Mouse (Mus musculus) kidney, postnatal 0 days (tissue): ENCODE data around the gene Syt15. TPM values are rescaled to one million over a fixed set of nuclear protein-coding genes. Genes with fewer than 3 reads are reported as not detected.

ENCODE experiments used
- ATAC-seq: fragments of 200-750 bp; cut with Nextera tagmentation; replicated peaks from 2 replicates; pipeline ENCODE4 v1.8.0; 2017; ENCODE audit warnings: low read depth, moderate number of reproducible peaks, moderate TSS enrichment, moderate library complexity; ENCODE audit not compliant: low FRiP score
- DNase-seq: peaks from one replicate; pipeline ENCODE4 v3.0.0-alpha.2; 2016; ENCODE audit warnings: low spot score
- H3K27ac ChIP-seq: fragments of 300-500 bp; sonication (generic); 2 replicates; pipeline ENCODE4 v1.5.1; 2014; ENCODE audit warnings: mild to moderate bottlenecking
- H3K27me3 ChIP-seq: fragments of 300-500 bp; sonication (generic); 2 replicates; pipeline ENCODE4 v1.6.1; 2014; ENCODE audit warnings: low read length, mixed read lengths; ENCODE audit not compliant: insufficient read depth
- H3K36me3 ChIP-seq: fragments of 300-500 bp; sonication (generic); 2 replicates; pipeline ENCODE4 v1.6.1; 2014; ENCODE audit warnings: low read length, mixed read lengths; ENCODE audit not compliant: insufficient read depth
- H3K4me1 ChIP-seq: fragments of 300-500 bp; sonication (generic); replicated peaks from 2 replicates; pipeline ENCODE4 v1.6.1; 2014; ENCODE audit warnings: antibody characterized with exemption, low read length, mixed read lengths; ENCODE audit not compliant: insufficient read depth
- H3K4me2 ChIP-seq: fragments of 300-500 bp; sonication (generic); 2 replicates; pipeline ENCODE4 v1.6.1; 2014; ENCODE audit warnings: mild to moderate bottlenecking, low read length, moderate library complexity, mixed read lengths
- H3K4me3 ChIP-seq: fragments of 300-500 bp; sonication (generic); replicated peaks from 2 replicates; pipeline ENCODE4 v1.5.1; 2014; ENCODE audit warnings: low read depth, low read length
- H3K9ac ChIP-seq: fragments of 300-500 bp; sonication (generic); 2 replicates; pipeline ENCODE4 v1.6.1; 2014; ENCODE audit warnings: low read depth, low read length
- H3K9me3 ChIP-seq: fragments of 300-500 bp; sonication (generic); replicated peaks from 2 replicates; pipeline ENCODE4 v1.6.1; 2016; ENCODE audit warnings: low read length, inconsistent platforms, mixed read lengths
- CTCF ChIP-seq: IDR thresholded peaks from 2 replicates; pipeline ENCODE4 v1.5.1; 2016; ENCODE audit warnings: antibody characterized with exemption, low read depth, mild to moderate bottlenecking, moderate library complexity
- WGBS: fragments of 180-500 bp; shearing (Covaris S2); extraction: QIAGEN DNeasy Blood & Tissue Kit; methylation state at CpG from one replicate; pipeline ENCODE4 v1.1.7; 2014; 5-methylcytosine and 5-hydroxymethylcytosine counted together
- polyA plus RNA-seq: library from polyadenylated mRNA; unstranded; fragments of >200 nt; fragmentation: Nextera tagmentation; extraction: Ambion mirVana; gene quantifications from 2 replicates; pipeline ENCODE4 v1.2.1, GENCODE M21; 2015

The Syt15 gene
- polyA plus RNA-seq, 1 experiment from 2014 or later = 0.76 TPM

DNA sequence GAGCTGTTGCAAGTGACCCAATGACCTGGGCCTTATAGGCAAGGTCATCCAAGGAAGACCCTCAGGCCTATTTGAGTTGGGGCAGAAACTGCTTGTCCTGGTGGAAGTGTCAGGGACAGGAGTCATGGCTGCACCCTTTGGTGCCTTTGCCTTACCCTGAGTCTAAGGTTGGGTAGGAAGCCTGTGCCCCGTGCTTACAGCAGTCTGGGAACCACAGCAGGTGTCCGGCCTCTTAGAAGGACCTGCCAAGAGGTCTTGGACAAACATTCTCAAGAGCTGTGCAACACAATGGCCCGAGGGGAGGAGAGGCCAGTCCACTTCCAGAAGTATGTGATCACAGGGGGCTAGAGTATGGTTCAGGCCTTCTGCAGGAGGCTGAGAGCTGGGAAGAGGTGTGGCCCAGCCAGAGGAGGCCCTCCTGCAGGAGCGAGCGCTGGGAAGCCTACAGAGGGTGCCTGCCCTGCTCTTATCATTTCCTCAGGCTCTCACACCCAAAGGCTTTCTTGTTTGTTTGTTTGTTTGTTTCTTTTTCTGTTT is 4.0 kb downstream of the Syt15 start:
- no peaks in the 10 kb centered on the region for H3K36me3 ChIP-seq
- no peak overlapping the region for H3K4me3 ChIP-seq
- H3K27ac ChIP-seq = no peak overlapping the region
- H3K4me2 ChIP-seq = no peak overlapping the region
- H3K4me1 ChIP-seq = peaks cover 6% of the 10 kb centered on the region
- TF ChIP-seq CTCF = no peak
- H3K27me3 ChIP-seq = peaks cover 11% of the 10 kb centered on the region
- no peaks in the 10 kb centered on the region for H3K9me3 ChIP-seq
- no peak for DNase-seq
- 73% methylated on average over 5 of the region's 5 CpGs for WGBS
- no peak for ATAC-seq
- no peak overlapping the region for H3K9ac ChIP-seq

DNA sequence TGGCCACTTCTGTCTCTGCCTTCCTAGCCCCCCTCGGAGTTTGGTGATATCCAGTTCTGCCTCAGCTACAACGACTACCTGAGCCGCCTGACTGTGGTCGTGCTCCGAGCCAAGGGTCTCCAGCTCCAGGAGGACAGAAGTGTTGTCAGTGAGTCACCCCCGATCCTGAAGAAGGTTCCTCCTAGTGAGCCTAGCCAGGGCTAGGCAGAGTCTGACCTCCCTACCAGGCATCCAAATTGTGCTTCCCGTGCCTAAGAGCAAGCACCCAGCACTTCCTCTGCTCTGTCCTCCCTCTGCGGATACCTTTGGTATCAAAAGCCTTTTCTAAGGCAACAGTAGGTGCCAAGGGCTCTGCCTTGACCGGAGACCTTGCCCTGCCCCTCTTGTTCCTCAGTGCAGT is 6.6 kb downstream of the Syt15 start:
- WGBS = 83% methylated on average over 9 of the region's 9 CpGs
- H3K9me3 ChIP-seq = no peaks in the 10 kb centered on the region
- no peaks in the 10 kb centered on the region for H3K36me3 ChIP-seq
- no peak for TF ChIP-seq CTCF
- no peak overlapping the region for H3K9ac ChIP-seq
- DNase-seq (no peak), ATAC-seq (no peak)
- H3K4me3 ChIP-seq = no peak overlapping the region
- peaks cover 1% of the 10 kb centered on the region; the same call in 1 of the 2 replicates for H3K27me3 ChIP-seq
- no peak overlapping the region for H3K27ac ChIP-seq
- H3K4me2 ChIP-seq = no peak overlapping the region
- no peaks in the 10 kb centered on the region for H3K4me1 ChIP-seq

DNA sequence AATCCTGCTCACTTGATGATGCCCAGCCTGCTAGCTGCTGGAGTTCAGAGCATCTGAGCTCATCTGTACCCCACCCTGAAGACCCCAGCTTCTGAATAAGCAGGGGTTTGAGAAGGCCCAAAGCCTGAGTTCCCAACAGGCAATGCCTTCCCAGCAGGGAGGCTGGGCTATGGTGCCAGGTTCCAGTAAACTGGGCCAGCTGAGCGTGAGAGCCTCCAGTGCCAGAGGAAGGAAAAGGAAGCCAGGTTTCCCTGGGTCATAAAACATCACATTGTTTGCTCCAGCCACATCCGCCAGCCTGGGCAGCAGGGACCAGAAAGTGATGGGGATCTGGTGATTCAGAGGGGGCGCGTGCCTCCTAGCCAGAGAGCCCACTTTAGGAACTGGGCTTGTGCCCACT is 7.2 kb downstream of the Syt15 start:
- Histone ChIP-seq H3K4me2 (no peak overlapping the region), H3K36me3 (no peaks in the 10 kb centered on the region), H3K4me3 (no peak overlapping the region), H3K27ac (no peak overlapping the region), H3K4me1 (no peaks in the 10 kb centered on the region), H3K9me3 (no peaks in the 10 kb centered on the region), H3K27me3 (no peaks in the 10 kb centered on the region), H3K9ac (no peak overlapping the region)
- ATAC-seq (no peak), DNase-seq (peak; percentile 20)
- no peak for TF ChIP-seq CTCF
- WGBS = 58% methylated on average over 4 of the region's 4 CpGs

DNA sequence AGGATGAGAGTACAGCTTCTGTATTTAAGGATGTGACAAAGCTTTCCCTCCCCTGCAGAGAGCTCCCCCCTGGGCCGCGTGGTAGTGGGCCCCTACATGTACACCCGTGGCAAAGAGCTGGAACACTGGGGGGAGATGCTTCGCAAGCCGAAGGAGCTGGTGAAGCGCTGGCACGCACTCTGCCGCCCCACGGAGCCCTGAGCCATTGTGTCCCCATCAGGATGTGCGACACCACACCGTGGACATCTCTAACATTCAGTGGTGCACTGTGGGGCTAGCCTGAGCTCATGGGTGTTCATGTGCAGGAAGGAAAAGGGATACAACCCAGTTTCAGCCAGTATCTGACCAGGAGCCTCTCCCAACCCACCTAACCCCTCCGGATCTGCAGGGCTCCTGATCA is 8.6 kb downstream of the Syt15 start:
- ATAC-seq (no peak), DNase-seq (no peak)
- Histone ChIP-seq H3K36me3 (no peaks in the 10 kb centered on the region), H3K27ac (no peak overlapping the region), H3K9ac (no peak overlapping the region), H3K4me3 (no peak overlapping the region), H3K4me1 (no peaks in the 10 kb centered on the region), H3K27me3 (no peaks in the 10 kb centered on the region), H3K4me2 (no peak overlapping the region), H3K9me3 (no peaks in the 10 kb centered on the region)
- no peak for TF ChIP-seq CTCF
- WGBS = 84% methylated on average over 12 of the region's 12 CpGs

DNA sequence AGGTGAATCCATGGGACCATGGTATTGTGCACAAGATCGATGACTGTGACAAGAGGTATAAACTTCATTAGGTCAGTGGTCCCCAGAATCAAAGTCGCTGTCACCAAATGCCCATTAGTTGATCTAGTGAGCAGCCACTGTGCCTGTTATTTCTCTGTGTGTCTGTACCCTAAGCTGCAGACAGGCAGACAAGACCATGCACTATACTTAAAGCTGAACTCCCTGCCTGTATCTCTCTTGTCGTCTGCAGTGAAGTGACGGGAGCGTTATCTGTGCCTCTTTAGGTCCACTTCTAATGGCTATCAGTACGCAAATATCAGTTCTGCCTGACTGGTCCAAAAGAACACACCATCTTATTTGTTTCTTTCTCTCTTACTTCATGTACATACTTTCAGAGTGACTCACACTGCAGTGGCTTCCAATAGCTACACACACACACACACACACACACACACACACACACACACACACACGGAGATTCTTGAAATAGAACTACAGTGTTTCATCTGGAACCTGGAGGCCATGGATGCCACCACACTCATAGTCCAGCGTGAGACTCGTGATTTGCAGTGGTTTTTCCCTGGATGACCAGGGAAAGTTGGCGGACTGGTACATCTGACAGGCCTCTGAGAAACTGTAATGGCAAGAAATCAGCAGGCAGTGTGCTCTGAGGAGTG is 9.6 kb downstream of the Syt15 start:
- TF ChIP-seq CTCF = no peak
- H3K9me3 ChIP-seq = no peaks in the 10 kb centered on the region
- H3K27me3 ChIP-seq = no peaks in the 10 kb centered on the region
- DNase-seq (no peak), ATAC-seq (no peak)
- no peak overlapping the region for H3K4me3 ChIP-seq
- H3K36me3 ChIP-seq = no peaks in the 10 kb centered on the region
- no peak overlapping the region for H3K9ac ChIP-seq
- WGBS = 73% methylated on average over 10 of the region's 10 CpGs
- no peak overlapping the region for H3K4me2 ChIP-seq
- H3K4me1 ChIP-seq = no peaks in the 10 kb centered on the region
- H3K27ac ChIP-seq = no peak overlapping the region

DNA sequence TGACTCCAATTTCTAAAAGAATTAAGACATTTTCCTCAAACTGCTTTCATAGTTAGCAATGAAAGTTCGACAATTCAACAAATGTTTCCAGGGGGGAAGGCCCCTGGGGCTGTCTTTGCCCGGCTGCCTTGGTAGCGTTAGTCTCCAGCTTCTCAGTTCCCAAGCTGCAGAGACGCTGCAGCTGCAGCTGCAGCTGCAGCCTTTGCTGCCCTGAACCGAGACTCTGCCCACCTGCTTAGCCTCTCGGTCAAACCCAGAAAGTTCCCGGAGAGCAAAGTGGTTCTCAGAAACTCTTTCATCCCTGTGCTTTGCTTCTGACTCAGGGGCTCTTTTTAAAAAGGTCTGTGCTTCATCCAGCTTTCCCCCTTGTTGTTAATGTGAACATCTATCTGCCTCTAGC is 12.9 kb downstream of the Syt15 start:
- no peaks in the 10 kb centered on the region for H3K27me3 ChIP-seq
- H3K4me1 ChIP-seq = no peaks in the 10 kb centered on the region
- no peaks in the 10 kb centered on the region for H3K36me3 ChIP-seq
- H3K4me3 ChIP-seq = no peak overlapping the region
- no peaks in the 10 kb centered on the region for H3K9me3 ChIP-seq
- WGBS = 66% methylated on average over 7 of the region's 7 CpGs
- ATAC-seq = no peak
- DNase-seq = no peak
- H3K9ac ChIP-seq = no peak overlapping the region
- TF ChIP-seq CTCF = no peak
- no peak overlapping the region for H3K4me2 ChIP-seq
- no peak overlapping the region for H3K27ac ChIP-seq
